ENCODE assay signal across 7 mouse cellular contexts in the genomic region with DNA sequence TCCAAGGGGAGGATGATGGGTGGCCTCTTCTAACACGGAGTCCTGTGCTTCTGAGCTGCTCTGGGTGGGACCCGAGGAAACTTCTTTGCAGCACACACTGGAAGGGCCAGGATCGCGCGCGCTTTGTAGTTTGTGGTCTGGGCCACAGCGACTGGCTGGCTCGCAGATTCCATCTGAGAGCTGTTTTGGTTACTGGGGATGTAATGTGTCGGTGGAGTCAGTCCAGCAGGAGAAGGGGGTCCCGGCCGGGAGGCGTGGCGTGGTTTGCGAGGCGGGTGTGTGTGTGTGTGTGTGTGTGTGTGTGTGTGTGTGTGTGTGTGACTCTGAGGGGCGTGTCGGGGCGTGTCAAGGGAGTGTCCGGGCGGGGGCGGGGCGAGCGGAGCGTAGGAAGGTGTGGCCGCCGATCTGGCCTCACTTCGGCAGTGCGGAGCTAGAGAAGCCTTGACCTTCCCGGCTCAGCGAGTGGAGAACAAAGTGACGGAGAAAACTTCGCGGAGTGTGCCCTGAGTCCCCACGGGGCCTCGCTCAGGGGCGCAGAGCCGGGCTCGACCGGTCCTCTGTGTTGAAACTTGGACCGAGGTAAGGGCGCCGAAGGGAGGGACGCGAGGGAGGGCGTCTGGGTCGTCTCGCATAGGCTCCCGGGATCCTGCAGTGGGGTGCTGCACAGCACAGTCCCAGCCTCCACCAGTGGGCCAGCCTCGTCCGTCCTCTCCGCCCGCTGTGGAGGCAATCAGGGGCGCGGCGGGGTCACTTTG. TPM values are rescaled to one million over a fixed set of nuclear protein-coding genes. Genes with fewer than 3 reads are reported as not detected.
A peak's percentile ranks its signal among the peaks of the same experiment; 100 is the strongest.
DNase-seq lines count a peak whose midpoint lies in the region; ATAC-seq and TF ChIP-seq lines count a peak whose summit lies in the region.

Tiam2 (plus strand) TSS at position 426 of the 755 bp plus-strand sequence.

- H3K4me3 ChIP-seq in ES-E14 (ENCODE audit: insufficient read depth in 1 of 2, low read depth in 1 of 2, low read length in 2 of 2, poor library complexity in 1 of 2, severe bottlenecking in 1 of 2) = peak within 1 kb of the TSS; percentile 62 to 80
- peak within 1 kb of the TSS; percentile 55 for H3K4me3 ChIP-seq in forebrain, embryonic 14.5 days (ENCODE audit: low read depth, low read length)
- H3K4me3 ChIP-seq in hindbrain, embryonic 13.5 days = peak within 1 kb of the TSS; percentile 51

- WGBS in forebrain, embryonic 14.5 days = under 1% methylated on average over 51 of the region's 55 CpGs
- 2% methylated on average over 43 of the region's 55 CpGs for WGBS in hindbrain, embryonic 13.5 days

- peaks cover 13% of the 10 kb centered on the region for H3K27me3 ChIP-seq in forebrain, embryonic 14.5 days (replicated peaks; ENCODE audit: control insufficient read depth, insufficient read depth, low read length)
- peaks cover 50% of the 10 kb centered on the region for H3K27me3 ChIP-seq in hindbrain, embryonic 13.5 days
- H3K27me3 ChIP-seq in splenic B cell, adult 2 months (ENCODE audit: control insufficient read depth, insufficient read depth, low read length, poor library complexity, severe bottlenecking) = no peaks in the 10 kb centered on the region

- no peaks in the 10 kb centered on the region for H3K9me3 ChIP-seq in ES-E14 (ENCODE audit: control insufficient read depth, insufficient read depth, low read depth, low read length)
- no peaks in the 10 kb centered on the region for H3K9me3 ChIP-seq in forebrain, embryonic 14.5 days (replicated peaks; ENCODE audit: control insufficient read depth, low read length)
- no peaks in the 10 kb centered on the region for H3K9me3 ChIP-seq in hindbrain, embryonic 13.5 days

- no peaks in the 10 kb centered on the region for H3K36me3 ChIP-seq in ES-E14 (ENCODE audit: control insufficient read depth, insufficient read depth, low read length, poor library complexity, severe bottlenecking)
- H3K36me3 ChIP-seq in forebrain, embryonic 14.5 days (ENCODE audit: control insufficient read depth, insufficient read depth, low read length) = no peaks in the 10 kb centered on the region
- no peaks in the 10 kb centered on the region for H3K36me3 ChIP-seq in hindbrain, embryonic 13.5 days
- H3K36me3 ChIP-seq in splenic B cell, adult 2 months (ENCODE audit: control insufficient read depth, insufficient read depth, low read length, poor library complexity, severe bottlenecking) = no peaks in the 10 kb centered on the region

- in situ Hi-C loops in ES-E14 (cut with MboI; ENCODE audit: low sequenced_read_pairs in 2 of 2, unreplicated experiment in 2 of 2) = no loop called here

- H3K27ac ChIP-seq in ES-E14 (ENCODE audit: insufficient read depth, low read depth, low read length, poor library complexity, severe bottlenecking) = no peak within 1 kb of the TSS
- H3K27ac ChIP-seq in forebrain, embryonic 14.5 days (ENCODE audit: low read depth, low read length) = peak within 1 kb of the TSS; percentile 65
- peak within 1 kb of the TSS; percentile 12; the same call in 1 of the 2 replicates for H3K27ac ChIP-seq in hindbrain, embryonic 13.5 days

- peaks cover 0 to 6% of the 10 kb centered on the region in 2 experiments; a peak in 1 of 4 replicates for H3K4me1 ChIP-seq in ES-E14 (ENCODE audit: control insufficient read depth in 2 of 2, insufficient read depth in 2 of 2, low read length in 2 of 2, poor library complexity in 1 of 2)
- peaks cover 15% of the 10 kb centered on the region for H3K4me1 ChIP-seq in forebrain, embryonic 14.5 days (ENCODE audit: control insufficient read depth, insufficient read depth, low read length)
- peaks cover 22% of the 10 kb centered on the region for H3K4me1 ChIP-seq in hindbrain, embryonic 13.5 days (replicated peaks)

- peak within 1 kb of the TSS; percentile 75 for H3K4me2 ChIP-seq in forebrain, embryonic 14.5 days (ENCODE audit: low read length)
- peak within 1 kb of the TSS; percentile 75 for H3K4me2 ChIP-seq in hindbrain, embryonic 13.5 days

- intact Hi-C loops in left cerebral cortex, postnatal 36 days (cut with DNase I) = no loop called here

- ATAC-seq in forebrain, embryonic 14.5 days = peak; percentile 67
- ATAC-seq in hindbrain, embryonic 13.5 days (ENCODE audit: low FRiP score) = peak; percentile 79
- peak; percentile 64 for ATAC-seq in megakaryocyte-erythroid progenitor cell, adult 5-6 weeks (replicated peaks; ENCODE audit: low FRiP score, low TSS enrichment, poor library complexity, severe bottlenecking)

- no peak for DNase-seq in ES-E14 (ENCODE audit: low read depth, low spot score)
- DNase-seq in adrenal gland, postnatal 14 days = peak; percentile 87
- DNase-seq in forebrain, embryonic 14.5 days (ENCODE audit: low spot score) = peak; percentile 56
- no peak for DNase-seq in left cerebral cortex, postnatal 36 days (ENCODE audit: low spot score in 2 of 2)
- peak; percentile 62 for DNase-seq in splenic B cell, adult 2 months (ENCODE audit: low read depth, low spot score)

- H3K9ac ChIP-seq in ES-E14 (ENCODE audit: insufficient read depth, low read depth, low read length, poor library complexity, severe bottlenecking) = peak within 1 kb of the TSS; percentile 1; the same call in 1 of the 2 replicates
- peak within 1 kb of the TSS; percentile 76 for H3K9ac ChIP-seq in forebrain, embryonic 14.5 days (ENCODE audit: low read length)
- peak within 1 kb of the TSS; percentile 69 for H3K9ac ChIP-seq in hindbrain, embryonic 13.5 days

TF ChIP-seq in ES-E14, 5 proteins besides CTCF, POLR2A, EP300 and RAD21:
- TF ChIP-seq MAFK (IDR thresholded peaks at IDR 0.05; ENCODE audit: insufficient read depth, low read depth, low read length) (no peak), HCFC1 (IDR thresholded peaks at IDR 0.05; ENCODE audit: borderline replicate concordance, insufficient read depth, low read length) (no peak), ZC3H11A (IDR thresholded peaks at IDR 0.05; ENCODE audit: borderline replicate concordance, low read depth, low read length) (no peak), ZNF384 (IDR thresholded peaks at IDR 0.05; ENCODE audit: low read depth, low read length) (no peak), CHD2 (IDR thresholded peaks at IDR 0.05; ENCODE audit: low read depth, low read length) (no peak)

RNA-seq across cellular contexts. Expression of gene Tiam2, which starts in this region (rescaled TPM):
- 2.7 and 3.1 TPM in 2 replicates for total RNA-seq in ES-E14 (2012; rRNA removed)
- total RNA-seq in adrenal gland, postnatal 14 days (2021) = 14.6 and 18.6 TPM in 2 replicates
- 81.3 and 106 TPM in 2 replicates for polyA plus RNA-seq in forebrain, embryonic 14.5 days (2014; fragmentation: Nextera tagmentation; extraction: Ambion mirVana)
- polyA plus RNA-seq in hindbrain, embryonic 13.5 days (2015; fragmentation: Nextera tagmentation; extraction: Ambion mirVana) = 4.1 and 4.9 TPM in 2 replicates
- total RNA-seq in left cerebral cortex, postnatal 36 days (2021) = 10 to 100 TPM; 91.2 to 95.7 TPM
- total RNA-seq in megakaryocyte-erythroid progenitor cell, adult 5-6 weeks (2014; fragmentation: Nextera tagmentation) = 1.3 and 2.0 TPM in 2 replicates
- 1.1 and 3.0 TPM in 2 replicates for total RNA-seq in megakaryocyte-erythroid progenitor cell, adult 5-6 weeks (2017)

Comparison
In these comparisons a context has a peak if more than half of its experiments do, and no peak if none do; other contexts are left out.
1. RNA of gene Tiam2 (polyA plus RNA-seq): 81.3 to 106 TPM in forebrain, embryonic 14.5 days; 4.1 to 4.9 TPM in hindbrain, embryonic 13.5 days; every median in the first group is over 10 times any median in the second.
2. DNase-seq: peak in adrenal gland, postnatal 14 days (single experiment), forebrain, embryonic 14.5 days (single experiment) and splenic B cell, adult 2 months (single experiment); none in ES-E14 (single experiment) and left cerebral cortex, postnatal 36 days (0 of 2).
3. H3K9ac ChIP-seq: peak in every context shown above with its lines; median percentile 76 in forebrain, embryonic 14.5 days; 69 in hindbrain, embryonic 13.5 days; 1 in ES-E14.
4. Peak in every context shown above with its lines, with median percentiles within 50 percentile points of each other: H3K4me3 ChIP-seq and ATAC-seq.